Mouse (Mus musculus): ENCODE results near the gene Rpa2.

Rpa2 gene

DNA sequence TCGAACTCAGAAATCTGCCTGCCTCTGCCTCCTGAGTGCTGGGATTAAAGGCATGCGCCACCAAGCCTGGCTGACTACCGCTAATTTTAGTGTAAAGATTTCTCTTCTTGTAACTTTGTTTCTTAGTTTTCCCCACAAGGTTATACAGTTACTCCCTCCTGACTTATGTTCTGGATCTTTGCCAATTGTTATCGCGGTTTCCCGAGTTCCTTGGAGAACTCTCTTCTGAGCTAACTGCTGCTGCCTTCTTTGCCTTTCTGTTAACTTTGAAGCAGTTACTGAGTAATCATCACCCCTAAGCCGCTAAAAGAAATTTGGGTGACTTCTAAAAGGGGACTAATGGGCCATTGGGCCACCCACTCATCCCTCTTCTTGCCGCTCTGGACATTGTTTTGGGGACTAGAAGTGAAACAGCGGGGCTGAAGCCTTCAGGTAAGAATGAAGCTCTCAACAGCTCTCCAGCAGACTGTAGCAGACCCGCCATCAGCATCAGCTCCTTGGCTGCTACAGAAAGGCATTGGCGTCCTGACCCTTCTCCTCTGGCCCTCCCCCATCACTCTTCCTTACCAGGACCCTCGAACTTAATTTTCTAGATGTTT, 37.6 kb downstream of the Rpa2 start:
- POLR2A ChIA-PET, result interaction anchor here in 3 of 4 experiments (0.5 to 1.9 kb wide), 4 partner anchors 10 to 729 kb away, joined by 3 to 7 read pairs (median 4); partner anchors contain the start of gene Themis2 (in 1 of the 3)
- CTCF ChIA-PET, result interaction anchor here in 2 of 4 experiments (0.5 to 5.8 kb wide), 4 partner anchors 18 to 140 kb away, joined by 4 to 28 read pairs (median 6); no protein-coding TSS in a partner anchor

DNA sequence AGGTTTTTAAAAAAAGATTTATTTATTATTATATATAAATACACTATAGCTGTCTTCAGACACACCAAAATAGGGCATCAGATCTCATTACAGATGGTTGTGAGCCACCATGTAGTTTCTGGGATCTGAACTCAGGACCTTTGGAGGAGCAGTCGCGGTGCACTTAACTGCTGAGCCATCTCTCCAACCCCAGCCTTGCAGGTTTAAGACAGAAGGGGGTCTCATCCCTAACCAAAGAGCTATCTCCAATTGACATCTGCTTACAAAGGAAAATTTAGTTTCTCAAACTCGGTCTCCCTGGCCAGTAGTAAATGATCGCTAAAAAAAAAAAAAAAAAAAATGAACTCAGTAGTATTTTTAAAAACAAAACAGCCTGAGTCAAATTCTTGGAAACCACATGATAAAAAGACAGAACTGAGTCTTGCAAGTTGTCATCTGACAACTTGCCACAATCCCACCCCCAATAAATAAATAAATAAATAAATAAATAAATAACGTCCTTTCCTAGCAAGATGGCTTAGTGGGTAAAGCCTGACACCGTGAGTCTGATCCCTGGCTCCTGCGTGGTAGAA, 38.6 kb downstream of the Rpa2 start:
- POLR2A ChIA-PET, result interaction anchor here in 3 of 4 experiments (0.6 to 1.9 kb wide), 11 partner anchors 10 to 200 kb away, joined by 3 to 8 read pairs (median 4); partner anchors contain the start of genes Themis2 (in 1 of the 3) and Xkr8 (in 1 of the 3)
- CTCF ChIA-PET, result interaction anchor here (0.6 to 5.8 kb wide), 5 partner anchors 13 to 382 kb away, joined by 3 to 28 read pairs (median 4); no protein-coding TSS in a partner anchor

DNA sequence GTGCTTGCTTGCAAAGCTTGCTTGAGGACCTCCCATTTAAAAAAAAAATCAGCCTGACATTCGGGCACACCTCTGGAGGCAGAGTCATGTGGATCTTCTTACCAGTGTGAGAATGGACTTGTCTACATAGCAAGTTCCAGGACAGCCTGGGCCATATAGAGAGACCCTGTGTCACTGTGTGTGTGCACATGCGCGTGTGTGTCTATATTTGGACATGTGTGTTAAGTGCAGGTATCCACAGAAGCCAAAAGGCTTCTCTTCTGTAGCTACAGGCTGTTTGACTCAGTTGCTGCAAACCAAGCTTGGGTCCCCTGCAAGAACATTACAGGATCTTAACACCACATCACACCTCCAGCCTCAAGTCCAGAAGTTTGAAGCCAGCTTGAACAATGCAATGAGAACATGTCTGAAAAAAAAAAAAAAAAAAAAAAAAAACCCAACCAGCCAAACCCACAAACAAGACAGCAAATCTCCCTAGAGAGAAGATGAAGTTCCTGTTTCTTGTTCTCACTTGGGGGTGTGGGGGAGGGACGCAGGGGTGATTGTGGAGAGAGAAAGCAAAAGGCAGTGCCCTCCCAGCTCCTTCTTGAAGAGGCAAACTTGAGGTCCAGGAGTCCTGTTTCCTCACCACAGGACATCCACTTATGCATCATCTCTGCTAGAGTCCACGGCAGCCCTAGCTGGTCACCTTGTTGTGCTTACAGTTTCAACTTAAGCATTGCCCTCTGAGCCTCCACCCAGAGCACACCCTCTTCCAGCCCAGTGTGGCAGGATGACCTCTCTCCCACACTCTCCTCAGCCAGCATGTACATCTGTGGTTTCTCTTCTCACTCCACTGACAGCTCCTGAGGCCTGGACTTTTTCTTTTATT, 39.9 kb downstream of the Rpa2 start:
- ChIA-PET CTCF (interaction anchor here in 3 of 4 experiments (0.6 to 5.8 kb wide), 7 partner anchors 12 to 731 kb away, joined by 3 to 28 read pairs (median 4); no protein-coding TSS in a partner anchor), POLR2A (interaction anchor here (0.6 to 2.4 kb wide), 19 partner anchors 9 to 381 kb away, joined by 3 to 11 read pairs (median 3); partner anchors contain the start of genes Rpa2 (in 2 of the 4), Ppp1r8 (in 1 of the 4) and Themis2 (in 1 of the 4))

DNA sequence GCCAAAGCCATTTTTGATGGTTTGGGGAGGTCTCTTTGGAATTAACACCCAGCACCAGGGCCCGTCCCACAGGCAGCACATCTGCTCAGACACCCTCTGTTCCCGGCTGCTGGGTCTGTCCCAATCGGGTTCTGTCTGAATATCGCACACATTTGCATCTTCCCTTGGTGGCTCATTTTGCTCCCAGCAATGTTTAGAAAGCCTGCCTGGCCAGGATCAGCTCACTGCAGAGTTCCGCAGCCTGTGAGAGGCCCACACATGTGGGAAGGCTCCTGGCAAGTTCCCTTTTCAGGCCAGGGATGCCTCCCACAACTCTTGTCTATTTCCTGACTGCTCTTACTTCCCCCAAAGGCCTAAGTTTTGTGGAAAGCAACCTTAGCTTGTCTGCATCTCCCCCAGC, 41.5 kb downstream of the Rpa2 start:
- POLR2A ChIA-PET, result interaction anchor here in 1 of 4 experiments (0.9 to 2.4 kb wide), 5 partner anchors 10 to 41 kb away, joined by 3 to 5 read pairs (median 4); partner anchors contain the start of gene Rpa2
- CTCF ChIA-PET, result interaction anchor here (0.6 to 5.8 kb wide), 4 partner anchors 8 to 983 kb away, joined by 4 to 28 read pairs (median 16); no protein-coding TSS in a partner anchor

DNA sequence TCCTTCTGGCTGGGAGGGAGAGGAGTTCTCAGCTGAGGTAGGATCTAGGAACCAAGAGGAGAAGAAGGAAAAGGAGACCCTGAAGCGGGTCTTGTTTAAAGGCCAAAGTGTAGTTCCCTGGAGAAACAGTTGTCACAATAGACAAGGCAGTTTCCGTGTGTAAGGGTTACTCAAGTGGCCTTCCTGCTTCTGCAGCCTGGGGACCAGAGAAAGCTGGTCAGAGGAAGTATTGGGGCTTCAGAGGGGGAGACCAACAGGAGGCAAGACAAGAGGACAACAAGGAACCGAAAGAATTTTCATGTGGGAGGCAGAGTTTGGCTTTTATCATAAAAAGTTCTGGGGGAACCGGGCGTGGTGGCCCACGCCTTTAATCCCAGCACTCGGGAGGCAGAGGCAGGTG, 48.3 kb downstream of the Rpa2 start:
- ChIA-PET CTCF (interaction anchor here in 2 of 4 experiments (0.6 to 2.1 kb wide), 2 partner anchors 7 to 13 kb away, joined by 3 to 14 read pairs; no protein-coding TSS in a partner anchor), POLR2A (interaction anchor here in 2 of 4 experiments (0.5 to 20.5 kb wide), 5 partner anchors 10 to 214 kb away, joined by 3 to 275 read pairs (median 4); partner anchors contain the start of gene Rpa2 (in 1 of the 2))

DNA sequence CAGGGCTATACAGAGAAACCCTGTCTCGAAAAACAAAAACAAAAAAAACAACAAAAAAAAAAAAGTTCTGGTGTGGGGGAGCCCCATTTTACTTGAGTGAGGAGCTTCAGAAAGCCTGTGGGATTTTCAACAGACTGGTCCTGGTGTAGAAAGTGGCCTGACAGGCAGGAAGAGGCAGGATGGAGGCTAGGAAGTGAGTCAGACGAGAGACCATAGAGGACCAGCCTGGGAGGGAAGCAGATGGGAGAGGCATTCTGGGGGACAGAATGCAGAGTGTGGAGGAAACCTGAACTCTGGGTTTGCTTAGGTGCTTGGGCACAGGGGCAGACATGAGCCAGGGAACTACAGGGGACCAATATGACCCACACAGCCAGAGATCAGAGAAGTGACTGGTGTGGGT, 48.7 kb downstream of the Rpa2 start:
- POLR2A ChIA-PET, result interaction anchor here in 2 of 4 experiments (0.5 to 20.5 kb wide), 7 partner anchors 10 to 215 kb away, joined by 3 to 275 read pairs (median 3); partner anchors contain the start of gene Rpa2 (in 1 of the 2)
- CTCF ChIA-PET, result interaction anchor here in 3 of 4 experiments (0.6 kb wide), 3 partner anchors 14 to 867 kb away, joined by 3 to 5 read pairs (median 3); no protein-coding TSS in a partner anchor

DNA sequence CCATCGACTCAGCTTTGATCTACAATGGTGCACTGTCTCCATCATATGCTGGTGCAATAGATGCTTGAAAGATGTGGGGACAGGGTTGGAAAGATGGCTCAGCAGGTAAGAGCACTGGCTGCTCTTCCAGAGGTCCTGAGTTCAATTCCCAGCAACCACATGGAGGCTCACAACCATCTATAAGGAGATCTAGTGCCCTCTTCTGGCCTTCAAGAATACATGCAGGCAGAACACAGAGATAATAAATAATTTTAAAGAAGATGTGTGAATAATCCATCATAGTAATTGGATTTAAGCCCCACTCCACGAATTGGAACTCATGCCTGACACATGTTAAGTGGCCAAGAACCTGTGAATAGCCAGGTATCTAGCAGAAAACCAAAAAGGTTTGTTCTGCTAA, 50.3 kb downstream of the Rpa2 start:
- ChIA-PET POLR2A (interaction anchor here in 1 of 4 experiments (0.6 to 20.5 kb wide), 2 partner anchors 30 to 41 kb away, joined by 3 to 275 read pairs; partner anchors contain the start of gene Rpa2), CTCF (no interaction called here)

- CTCF ChIA-PET, result interaction anchor here (0.5 to 7.9 kb wide), 166 partner anchors 8 to 1475 kb away, joined by 3 to 163 read pairs (median 4); partner anchors contain the start of genes Rpa2 (in 3 of the 4), Themis2 (in 3 of the 4), Fam76a (in 2 of the 4) and Ppp1r8 (in 2 of the 4)
- POLR2A ChIA-PET, result interaction anchor here (0.5 to 20.5 kb wide), 68 partner anchors 8 to 529 kb away, joined by 3 to 275 read pairs (median 4); partner anchors contain the start of genes Ppp1r8 (in 3 of the 4), Rpa2 (in 3 of the 4) and Smpdl3b (in 2 of the 4)
Measured at GRCm38 (mm10) chr4:132823614-132824366, 55.7 kb downstream of the Rpa2 start.

Data from embryonic stem cell, embryonic (primary cell).